Mouse (Mus musculus) gastrocnemius, postnatal 36 days (tissue): ENCODE measurements around the gene Bloc1s1. TPM values are rescaled to one million over a fixed set of nuclear protein-coding genes. Genes with fewer than 3 reads are reported as not detected.

Experiments used
- DNase-seq, 2 experiments: peaks; one replicate each; pipeline ENCODE4 v3.0.0; 2022
- intact Hi-C: fragments of 180-260 bp; cut with DNase I; formaldehyde crosslinking; loops from one replicate; pipeline ENCODE4 v1.15.1; 2025
- total RNA-seq, 2 experiments: library from RNA; stranded (reverse); gene quantifications; 2 replicates each; pipeline ENCODE4 v1.2.3; 2021

Gene Bloc1s1
- total RNA-seq, 2 experiments from 2014 or later, result 146 to 165 TPM

DNA sequence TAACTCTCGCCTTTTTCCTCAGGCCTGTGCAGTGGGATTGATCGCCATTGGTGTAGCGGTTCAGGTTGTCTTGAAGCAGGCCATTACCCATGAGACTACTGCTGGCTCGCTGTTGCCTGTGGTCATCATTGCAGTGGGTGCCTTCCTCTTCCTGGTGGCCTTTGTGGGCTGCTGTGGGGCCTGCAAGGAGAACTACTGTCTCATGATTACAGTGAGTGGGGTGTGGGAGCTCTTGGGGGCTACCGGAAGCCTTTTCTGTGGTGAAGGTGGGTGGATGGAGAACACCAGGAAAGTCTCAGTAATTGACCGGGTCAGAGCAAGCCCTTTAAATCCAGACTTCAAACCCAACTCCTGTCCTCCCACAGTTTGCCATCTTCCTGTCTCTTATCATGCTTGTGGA lies 12.4 kb downstream of the Bloc1s1 start:
- intact Hi-C loops, result no loop called here
- DNase-seq, result no peak

DNA sequence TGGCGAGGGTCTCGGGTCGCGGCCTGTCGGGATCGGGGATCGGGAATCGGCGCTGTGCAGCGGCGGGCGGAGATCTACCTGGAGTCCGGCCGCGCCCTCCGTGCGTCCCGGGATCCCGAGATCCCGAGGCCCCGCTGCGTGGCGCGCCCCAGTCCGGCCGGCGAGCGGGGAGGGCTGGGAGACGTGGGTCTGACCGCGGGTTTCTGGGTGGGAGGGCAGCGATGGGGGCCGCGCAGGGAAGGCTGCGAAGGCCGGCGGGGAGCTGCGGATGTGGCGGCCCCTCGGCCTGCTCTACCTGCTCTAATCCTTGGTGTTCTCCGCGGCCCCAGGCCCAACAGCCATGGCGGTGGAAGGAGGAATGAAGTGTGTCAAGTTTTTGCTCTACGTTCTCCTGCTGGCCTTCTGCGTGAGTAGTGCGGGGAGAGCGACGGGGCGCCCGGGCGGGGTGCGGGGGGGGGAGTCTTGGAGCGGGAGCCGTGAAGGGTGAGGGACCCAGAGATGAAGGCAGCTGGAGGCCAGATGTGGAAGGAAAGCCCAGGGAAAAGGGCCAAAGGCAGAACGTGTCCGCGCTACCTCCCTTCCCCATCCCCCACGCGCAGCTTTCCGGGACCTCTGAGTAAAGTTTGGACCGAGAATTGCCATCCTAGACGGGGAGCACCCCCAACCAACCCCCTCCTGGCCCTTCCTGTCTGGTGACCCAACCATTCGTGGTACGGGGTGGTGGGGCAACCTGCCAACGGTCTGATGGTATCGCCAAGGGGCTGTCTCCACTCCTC lies 13.6 kb downstream of the Bloc1s1 start:
- peak; percentile 47 to 56 for DNase-seq
- intact Hi-C loops, result no loop called here

DNA sequence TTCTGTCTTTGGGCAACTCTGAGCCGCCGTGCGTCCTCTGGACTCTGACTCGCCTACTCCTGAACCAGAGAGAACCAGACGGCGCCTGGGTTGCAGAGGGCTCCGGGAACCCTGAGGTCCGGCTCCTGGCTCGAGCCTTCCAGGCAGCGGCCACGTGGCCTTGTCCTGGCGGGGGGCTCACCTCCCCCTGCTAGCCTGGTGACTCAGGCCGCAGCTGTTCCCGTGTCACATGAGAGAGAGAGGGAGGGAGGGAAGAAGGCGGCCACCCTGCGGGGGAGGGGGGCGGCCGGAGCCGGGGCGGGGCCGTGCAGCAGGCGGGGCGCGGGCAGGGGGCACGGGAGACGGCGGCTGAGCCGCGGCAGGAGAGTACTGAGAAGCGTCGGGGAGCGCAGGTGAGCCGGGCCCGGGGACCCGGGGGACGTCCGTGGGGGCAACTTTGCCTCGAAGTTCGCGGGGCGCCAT lies 14.2 kb downstream of the Bloc1s1 start:
- intact Hi-C loops, result no loop called here
- DNase-seq, result peak; percentile 85 to 86

DNA sequence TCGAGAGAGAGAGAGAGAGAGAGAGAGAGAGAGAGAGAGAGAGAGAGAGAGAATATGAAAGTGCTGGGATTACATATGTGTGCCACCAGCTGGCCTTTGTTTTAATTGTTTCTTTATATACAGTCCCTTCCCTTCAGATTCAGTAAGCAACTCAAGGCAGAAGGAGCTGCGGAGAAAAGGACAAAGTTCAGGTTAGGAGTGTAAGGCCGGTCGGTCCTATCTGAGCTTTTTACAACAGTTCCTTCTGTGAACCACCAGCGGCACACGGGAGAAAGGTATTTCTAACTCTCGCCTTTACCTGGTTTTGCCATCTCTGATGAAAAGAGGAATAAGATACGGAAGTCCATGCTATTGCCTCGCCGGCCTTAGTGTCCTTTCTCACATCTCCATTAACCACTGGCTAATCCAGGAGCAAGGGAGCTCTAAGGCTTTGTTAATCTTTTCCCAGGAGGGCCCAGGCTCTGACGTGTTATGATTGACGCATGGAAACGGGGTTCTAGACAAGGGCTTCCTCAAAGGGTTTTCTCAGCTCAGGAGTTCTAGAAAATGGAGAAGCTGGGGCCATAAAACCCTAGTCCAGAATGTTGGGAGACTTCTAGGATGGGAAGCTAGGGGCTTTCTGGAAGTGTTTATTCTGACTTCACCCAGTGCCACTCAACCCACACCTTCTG lies 14.9 kb downstream of the Bloc1s1 start:
- intact Hi-C loops, result no loop called here
- DNase-seq, result no peak

DNA sequence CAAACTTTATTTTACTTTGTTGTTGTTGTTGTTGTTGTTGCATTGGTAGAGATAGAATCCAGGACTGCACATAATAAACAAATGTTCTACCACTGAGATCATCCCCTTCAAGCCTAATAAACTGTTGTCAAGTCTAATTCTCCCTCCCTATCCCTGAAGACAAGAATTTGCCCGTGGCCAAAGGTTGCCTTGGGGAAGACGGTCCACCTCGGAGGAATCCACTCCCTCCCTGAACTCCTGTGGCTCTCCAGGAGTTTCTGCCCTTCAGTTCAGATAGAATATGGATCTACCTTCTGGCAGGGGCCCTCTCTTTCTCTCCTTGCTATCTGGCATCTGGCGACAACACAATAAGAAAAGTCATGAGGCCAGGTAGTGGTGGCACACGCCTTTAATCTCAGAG lies 19.0 kb downstream of the Bloc1s1 start:
- intact Hi-C loops, result no loop called here
- DNase-seq, result no peak

DNA sequence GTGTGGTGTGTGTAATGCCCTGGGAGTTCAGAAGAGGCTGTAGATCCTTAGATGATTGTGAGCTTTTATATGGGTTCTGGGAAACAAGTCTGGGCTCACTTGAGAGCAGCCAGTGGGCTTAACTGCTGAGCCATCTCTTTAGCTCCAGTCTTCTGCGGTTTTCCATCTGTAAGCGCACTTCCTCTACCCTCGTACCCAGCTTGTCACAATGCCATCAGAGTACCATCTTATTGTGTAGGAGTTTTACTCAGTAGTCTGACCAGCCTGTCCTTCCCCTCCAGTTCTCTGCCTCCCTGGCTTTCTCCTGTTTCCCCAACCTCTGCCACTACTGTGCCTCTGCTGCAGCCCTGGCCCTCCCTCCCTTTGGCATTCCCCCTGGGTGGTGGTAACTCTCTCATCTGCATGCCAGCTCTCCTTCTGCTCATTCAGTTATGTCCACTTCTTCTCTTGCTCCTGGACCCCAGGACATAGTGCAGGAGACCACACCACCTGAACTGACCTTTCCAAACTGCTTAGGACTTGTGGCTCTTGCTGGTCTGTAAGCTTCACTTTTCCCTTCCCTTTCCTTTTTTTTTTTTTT lies 21.3 kb downstream of the Bloc1s1 start:
- DNase-seq, result no peak
- intact Hi-C loops, result no loop called here

DNA sequence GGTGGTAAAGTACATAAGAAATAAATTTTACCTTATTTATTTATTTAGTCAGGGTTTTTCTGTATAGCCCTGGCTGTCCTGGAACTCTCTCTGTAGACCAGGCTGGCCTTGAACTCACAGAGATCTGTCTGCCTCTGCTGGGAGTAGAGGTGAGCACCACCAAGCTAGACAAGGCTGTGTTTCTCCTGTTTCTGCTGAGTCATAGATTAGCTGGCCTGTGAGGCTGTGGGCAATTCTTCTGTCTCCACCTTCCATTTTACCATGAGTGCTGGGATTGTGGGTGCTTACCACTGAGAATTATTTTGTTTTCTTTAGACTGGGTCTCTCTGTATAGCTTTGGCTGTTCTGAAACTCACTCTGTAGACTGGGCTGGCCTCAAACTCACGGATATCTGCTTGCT lies 22.4 kb downstream of the Bloc1s1 start:
- DNase-seq, result no peak
- intact Hi-C loops, result no loop called here

DNA sequence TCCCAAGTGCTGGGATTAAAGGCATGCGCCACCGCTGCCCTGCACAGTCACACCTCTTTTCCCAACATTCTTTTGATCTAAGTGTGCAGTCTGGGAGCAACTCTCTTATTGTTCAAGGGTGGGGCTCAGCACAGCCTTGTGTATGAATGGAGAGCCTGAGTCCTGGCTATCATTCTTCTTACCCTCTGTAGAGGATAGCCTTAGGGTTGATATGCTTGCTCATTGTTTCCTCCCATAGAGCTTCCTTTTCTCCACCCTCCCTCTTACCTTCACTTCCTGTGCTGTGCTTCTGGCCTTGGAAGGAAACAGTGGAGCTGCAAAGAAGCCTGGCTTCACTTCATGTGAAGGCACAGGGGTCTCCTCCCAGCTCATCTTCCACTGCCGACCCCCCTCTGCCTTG lies 23.1 kb downstream of the Bloc1s1 start, which contains the start of gene Cd63:
Gene Cd63 (plus strand): TSS at position 292 of the 400 bp plus-strand sequence.
- intact Hi-C loops, result no loop called here
- DNase-seq, result no peak

DNA sequence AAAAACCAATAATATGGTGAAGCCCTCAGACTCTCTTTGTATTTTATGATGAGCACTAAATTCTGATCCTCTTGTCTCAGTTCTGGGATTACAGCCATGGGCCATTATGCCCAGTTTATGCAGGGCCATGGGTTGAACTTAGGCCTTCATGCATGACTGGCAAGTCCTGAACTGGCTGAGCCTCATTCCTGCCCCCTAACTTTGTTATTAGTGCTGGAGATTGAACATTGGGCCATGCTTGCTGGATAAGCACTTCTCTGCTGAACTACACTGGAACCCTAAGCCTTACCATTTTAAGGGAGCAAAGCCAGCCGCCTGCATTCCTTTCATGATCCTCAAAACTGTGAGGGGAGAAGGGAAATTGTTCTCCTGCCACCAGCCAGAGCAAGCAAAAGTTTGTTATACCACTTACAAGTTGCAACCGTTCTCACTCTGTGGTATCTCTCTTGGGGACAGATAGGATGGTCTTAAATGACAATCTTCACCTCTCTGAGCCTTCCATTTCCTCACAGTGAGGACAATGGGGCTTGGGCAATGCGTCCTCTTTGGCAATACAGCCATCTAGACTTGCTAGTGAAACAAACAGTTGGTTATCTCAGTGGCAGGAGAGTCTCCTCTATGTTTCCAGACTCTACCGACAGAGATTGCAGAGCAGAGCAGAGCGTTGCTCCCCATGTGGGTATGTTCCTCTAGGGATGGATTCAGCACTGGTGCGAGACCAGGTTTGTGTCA lies 23.9 kb downstream of the Bloc1s1 start:
- DNase-seq, result no peak
- intact Hi-C loops, result no loop called here

DNA sequence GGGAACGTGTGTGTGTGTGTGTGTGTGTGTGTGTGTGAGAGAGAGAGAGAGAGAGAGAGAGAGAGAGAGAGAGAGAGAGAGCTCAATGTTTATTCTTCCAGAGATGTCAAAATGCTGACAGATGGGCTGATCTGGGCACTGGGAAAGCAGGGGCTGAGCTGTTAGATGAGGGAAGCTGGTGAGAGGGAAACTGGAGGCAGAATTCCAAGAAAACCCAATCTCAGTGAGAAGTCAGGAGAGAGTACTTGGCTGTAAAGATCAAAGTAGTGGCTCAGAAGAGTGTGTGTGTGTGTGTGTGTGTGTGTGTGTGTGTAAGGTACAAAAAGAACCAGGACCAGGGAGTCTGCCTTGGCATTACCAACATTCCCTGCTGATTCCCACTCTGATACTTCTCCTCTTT lies 26.3 kb downstream of the Bloc1s1 start:
- intact Hi-C loops, result no loop called here

DNA sequence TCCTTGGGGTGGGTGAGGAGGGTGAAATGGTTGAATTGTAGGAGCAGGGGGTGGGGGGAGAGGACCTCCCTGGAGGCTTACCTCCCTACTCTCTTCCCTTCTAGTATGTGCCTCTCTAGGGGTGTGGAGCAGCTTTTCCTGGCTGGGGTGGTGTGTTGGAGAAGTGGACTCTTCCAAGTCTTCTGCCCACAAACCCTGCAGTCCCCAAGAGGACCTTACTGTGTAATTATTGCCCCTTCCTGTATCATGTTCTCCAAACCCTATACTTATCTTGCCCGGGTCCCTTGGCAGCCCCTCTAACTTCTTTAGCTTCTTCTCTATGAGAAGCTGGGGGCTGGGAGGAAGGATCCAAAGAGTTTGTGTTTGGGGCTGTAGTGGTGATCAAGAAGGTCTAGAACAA lies 27.0 kb downstream of the Bloc1s1 start:
- no peak for DNase-seq
- intact Hi-C loops, result no loop called here

More for the DNA sequence above, 26.3 kb downstream of the Bloc1s1 start:
- DNase-seq, result no peak

DNA sequence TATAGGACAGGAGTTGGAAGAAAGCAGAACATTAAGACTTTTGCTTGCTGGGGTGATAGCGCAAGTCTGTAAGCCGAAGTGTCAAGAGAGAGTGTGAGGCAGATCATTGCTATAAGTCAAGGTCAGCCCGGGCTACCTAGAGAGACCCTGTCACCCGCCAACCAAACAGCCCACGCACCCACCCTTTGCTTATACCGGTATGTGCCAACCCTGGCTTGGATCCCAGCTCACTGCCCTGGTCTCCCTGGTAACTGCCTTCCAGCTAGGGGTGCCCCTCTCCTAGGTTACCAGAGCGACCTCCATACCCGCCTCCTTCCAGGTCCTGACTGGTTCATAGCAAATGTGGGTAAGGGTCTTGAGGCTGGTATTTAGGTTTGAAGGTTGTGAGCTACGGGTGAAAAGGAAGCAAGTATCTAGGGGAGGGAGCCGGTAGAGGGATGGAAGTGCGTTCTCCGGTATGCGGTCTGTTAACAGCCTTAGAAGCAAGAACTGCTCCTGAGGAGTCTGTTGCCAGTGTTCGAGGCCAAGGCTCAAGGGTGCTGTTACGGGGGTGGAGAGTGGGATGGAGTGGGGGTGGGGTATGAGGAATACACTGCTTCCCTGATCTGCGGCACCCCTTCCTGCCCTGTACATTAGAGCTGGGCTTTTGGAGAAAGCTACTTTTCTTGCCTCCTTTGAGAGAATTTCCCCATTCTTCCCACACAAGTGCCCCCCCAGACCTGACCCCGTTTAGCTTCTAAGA lies 27.7 kb downstream of the Bloc1s1 start:
- no peak for DNase-seq
- intact Hi-C loops, result loop anchor here (2.0 kb wide), 2 partner anchors 51 to 165 kb away; no protein-coding TSS in a partner anchor

DNA sequence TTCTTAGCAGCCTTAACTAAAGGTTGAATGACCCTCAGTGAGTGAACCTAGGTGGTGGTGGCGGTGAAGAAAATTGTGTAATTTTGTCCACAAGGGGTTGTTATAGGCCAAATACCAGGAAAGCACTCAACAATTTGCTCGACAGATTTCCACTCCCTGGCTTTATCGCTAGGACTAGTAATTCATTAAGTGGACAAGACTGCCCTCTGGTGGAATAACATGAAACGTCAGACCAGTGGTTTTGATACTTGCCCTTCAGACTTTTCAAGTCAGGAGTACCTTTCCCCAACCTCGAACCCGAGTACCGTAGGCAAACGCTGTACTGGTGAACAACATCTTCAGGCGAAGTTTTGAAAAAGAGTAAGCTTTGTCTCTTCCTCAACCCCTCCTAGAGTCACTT lies 28.4 kb downstream of the Bloc1s1 start:
- peak in 1 of 2 experiments; percentile 58 for DNase-seq
- intact Hi-C loops, result loop anchor here (2.0 kb wide), 2 partner anchors 51 to 165 kb away; no protein-coding TSS in a partner anchor

DNA sequence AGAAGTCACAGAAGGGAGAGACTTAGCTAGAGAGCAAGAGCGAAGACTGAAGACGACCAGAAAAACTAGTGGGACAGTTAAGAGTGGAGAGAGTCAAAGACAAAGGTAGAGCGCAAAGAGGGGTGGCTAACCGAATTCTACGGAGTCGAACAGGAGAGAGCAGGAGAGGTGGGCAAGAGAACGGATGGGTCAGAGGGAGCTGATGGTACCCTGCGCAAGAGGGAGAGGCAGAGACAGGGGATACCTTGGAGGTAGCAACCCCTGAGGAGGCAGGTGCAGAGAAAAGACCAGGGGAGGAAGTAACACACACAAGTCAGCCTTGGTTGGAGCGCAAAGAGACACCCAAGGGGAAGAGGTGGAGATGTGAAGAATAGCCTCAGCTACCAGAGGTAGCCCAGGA lies 31.6 kb downstream of the Bloc1s1 start:
- intact Hi-C loops, result no loop called here

DNA sequence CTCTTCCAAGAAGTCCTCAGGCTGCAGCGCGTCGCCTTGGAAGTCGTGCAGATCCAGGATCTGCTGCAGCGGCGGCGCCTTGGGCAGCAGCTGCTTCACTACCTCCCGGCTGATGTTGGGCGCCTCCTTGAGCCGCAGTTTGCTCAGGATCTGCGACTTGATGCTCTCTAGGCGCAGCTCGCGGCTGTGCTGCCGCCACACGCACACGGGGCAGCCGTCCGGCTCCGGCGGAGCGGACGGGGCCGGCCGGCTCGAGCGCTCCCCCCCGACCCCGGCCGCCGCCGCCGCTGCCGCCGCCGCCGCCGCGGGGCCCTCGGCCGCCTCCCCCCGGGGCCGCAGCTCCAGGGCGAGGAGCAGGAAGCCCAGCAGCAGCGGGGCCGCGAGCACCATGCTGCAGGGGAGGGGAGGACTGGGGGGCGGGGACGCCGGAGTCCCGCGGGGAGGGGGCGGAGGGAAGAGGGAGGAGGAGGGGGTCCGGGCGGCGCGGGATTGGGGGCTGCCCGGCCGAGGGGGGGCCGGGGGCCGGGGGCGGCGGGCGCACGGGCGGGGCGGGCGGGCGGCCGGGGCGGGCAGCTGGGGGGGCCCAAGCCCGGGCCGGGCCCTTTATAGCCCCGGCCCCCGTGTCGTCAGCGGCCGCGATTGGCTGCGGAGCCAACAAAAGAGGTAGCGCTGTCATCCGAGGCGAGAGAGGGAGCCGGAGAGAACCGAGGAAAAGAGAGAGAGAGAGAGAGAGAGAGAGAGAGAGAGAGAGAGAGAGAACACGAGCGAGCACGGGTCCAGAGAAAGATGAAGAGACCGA lies 32.3 kb downstream of the Bloc1s1 start, which contains the start of gene Gdf11:
Gene Gdf11 (minus strand): TSS at position 423 of the 799 bp plus-strand sequence.
- peak in 1 of 2 experiments; percentile 27 for DNase-seq
- intact Hi-C loops, result no loop called here

More for the DNA sequence above, 31.6 kb downstream of the Bloc1s1 start:
- DNase-seq, result no peak

DNA sequence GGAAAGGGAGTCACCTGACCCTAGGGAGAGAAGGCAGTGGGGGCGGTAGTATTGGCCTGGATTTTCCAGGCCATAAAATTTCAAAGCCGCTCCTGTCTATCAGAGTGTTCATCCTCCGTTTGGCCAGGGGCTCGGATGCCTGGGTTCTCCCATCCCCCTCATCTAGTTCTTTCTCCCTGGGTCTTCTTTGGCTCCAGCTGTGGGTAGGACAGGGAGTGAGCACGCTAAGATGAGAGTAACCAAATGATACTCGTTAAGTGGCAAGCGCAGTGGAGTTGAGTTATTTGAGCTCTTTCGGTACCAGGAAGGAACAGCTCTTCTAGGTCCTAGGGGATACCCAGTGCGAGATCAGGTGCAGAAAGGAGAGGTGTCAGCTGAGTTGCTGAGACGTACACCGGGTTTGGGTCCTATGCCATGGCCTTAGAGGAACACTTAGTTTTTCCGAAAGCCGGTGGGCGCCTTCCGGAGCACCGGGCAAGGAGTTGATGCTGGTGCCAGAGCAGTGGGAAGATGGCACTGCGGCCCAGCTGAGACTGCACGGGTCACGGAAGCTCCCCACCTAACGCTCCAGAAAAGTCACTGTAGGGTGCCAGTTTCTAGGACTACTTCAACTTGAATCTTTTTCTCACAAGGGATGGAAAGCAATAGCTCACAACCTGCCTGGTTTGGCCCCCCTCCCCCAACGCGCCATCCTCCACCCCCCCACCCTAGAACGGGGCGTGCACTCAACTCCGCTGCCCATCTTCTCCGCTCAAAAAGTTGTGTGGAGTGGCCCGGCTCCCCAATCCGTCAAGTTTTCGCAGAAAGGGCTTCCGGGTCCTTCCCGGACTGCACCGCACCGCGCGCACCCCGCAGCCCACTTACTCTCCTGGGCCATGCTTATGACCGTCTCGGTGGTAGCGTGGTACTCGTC lies 33.2 kb downstream of the Bloc1s1 start:
- intact Hi-C loops, result no loop called here
- no peak for DNase-seq

DNA sequence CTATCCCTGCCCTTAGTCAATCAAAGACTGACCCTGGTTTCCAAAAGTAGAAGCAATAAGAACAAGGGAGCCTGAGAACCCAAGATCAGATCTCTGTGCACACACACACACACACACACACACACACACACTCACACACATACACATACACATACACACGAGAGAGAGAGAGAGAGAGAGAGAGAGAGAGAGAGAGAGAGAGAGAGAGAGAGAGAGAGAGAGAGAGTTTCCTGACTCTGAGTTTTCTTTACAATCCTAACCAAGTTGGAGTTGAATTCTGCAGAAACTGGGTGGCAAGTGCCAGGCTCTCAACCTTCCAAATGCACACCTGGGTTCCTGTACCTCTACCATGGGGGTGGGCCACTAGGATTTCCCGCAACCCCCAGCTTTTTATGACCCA lies 34.0 kb downstream of the Bloc1s1 start:
- intact Hi-C loops, result no loop called here

More for the DNA sequence above, 34.0 kb downstream of the Bloc1s1 start:
- DNase-seq, result no peak
